Mouse (Mus musculus): ENCODE measurements around the gene Crp.

Crp gene

GRCm38 (mm10) chr1:172697844-172698243 is at the start of gene Crp:
Gene Crp (plus strand): TSS chr1:172698055.
- no peak for DNase-seq (ENCODE audit: low read depth)

- DNase-seq (ENCODE audit: low read depth) = no peak
Observed at GRCm38 (mm10) chr1:172649396-172649795, 48.5 kb upstream of the Crp start.

- DNase-seq (ENCODE audit: low read depth) = no peak
Observed at GRCm38 (mm10) chr1:172650519-172651287, 47.2 kb upstream of the Crp start.

GRCm38 (mm10) chr1:172651288-172651987 is 46.4 kb upstream of the Crp start:
- DNase-seq (ENCODE audit: low read depth) = no peak

- DNase-seq (ENCODE audit: low read depth) = no peak
Observed at GRCm38 (mm10) chr1:172652040-172652662, 45.7 kb upstream of the Crp start.

- DNase-seq (ENCODE audit: low read depth) = no peak
Observed at GRCm38 (mm10) chr1:172653900-172654299, 44.0 kb upstream of the Crp start.

- no peak for DNase-seq (ENCODE audit: low read depth)
Observed at GRCm38 (mm10) chr1:172657266-172657665, 40.6 kb upstream of the Crp start.

GRCm38 (mm10) chr1:172659688-172660087 is 38.2 kb upstream of the Crp start:
- DNase-seq (ENCODE audit: low read depth) = no peak

GRCm38 (mm10) chr1:172665457-172665856 is 32.4 kb upstream of the Crp start:
- DNase-seq (ENCODE audit: low read depth) = no peak

GRCm38 (mm10) chr1:172667597-172667996 is 30.3 kb upstream of the Crp start:
- no peak for DNase-seq (ENCODE audit: low read depth)

- DNase-seq (ENCODE audit: low read depth) = no peak
Observed at GRCm38 (mm10) chr1:172670716-172671115, 27.1 kb upstream of the Crp start.

- no peak for DNase-seq (ENCODE audit: low read depth)
Observed at GRCm38 (mm10) chr1:172680742-172681141, 17.1 kb upstream of the Crp start.

GRCm38 (mm10) chr1:172683551-172683950 is 14.3 kb upstream of the Crp start:
- DNase-seq (ENCODE audit: low read depth) = no peak

GRCm38 (mm10) chr1:172683957-172684356 is 13.9 kb upstream of the Crp start:
- no peak for DNase-seq (ENCODE audit: low read depth)

GRCm38 (mm10) chr1:172685178-172685577 is 12.7 kb upstream of the Crp start:
- DNase-seq (ENCODE audit: low read depth) = no peak

GRCm38 (mm10) chr1:172697422-172697821 is 433 bp upstream of the Crp start:
- no peak for DNase-seq (ENCODE audit: low read depth)

GRCm38 (mm10) chr1:172700814-172701213 is 3.0 kb downstream of the Crp start:
- no peak for DNase-seq (ENCODE audit: low read depth)

GRCm38 (mm10) chr1:172701381-172701780 is 3.5 kb downstream of the Crp start:
- no peak for DNase-seq (ENCODE audit: low read depth)

- DNase-seq (ENCODE audit: low read depth) = no peak
Observed at GRCm38 (mm10) chr1:172701901-172702300, 4.0 kb downstream of the Crp start.

- no peak for DNase-seq (ENCODE audit: low read depth)
Observed at GRCm38 (mm10) chr1:172704769-172705168, 6.9 kb downstream of the Crp start.

GRCm38 (mm10) chr1:172706243-172706642 is 8.4 kb downstream of the Crp start:
- no peak for DNase-seq (ENCODE audit: low read depth)

- no peak for DNase-seq (ENCODE audit: low read depth)
Observed at GRCm38 (mm10) chr1:172709788-172710350, 12.0 kb downstream of the Crp start.

- no peak for DNase-seq (ENCODE audit: low read depth)
Observed at GRCm38 (mm10) chr1:172711396-172711795, 13.5 kb downstream of the Crp start.
